Mouse (Mus musculus) thymus, postnatal 10 days (tissue): Measurements from ENCODE around the gene Rcvrn.
A peak's percentile ranks its signal among the peaks of the same experiment; 100 is the strongest.

Source experiments
- DNase-seq, 2 experiments: peaks; one replicate each; pipeline ENCODE4 v3.0.0; 2021; ENCODE audit warnings: low spot score in 2 of 2

The Rcvrn gene

GRCm38 (mm10) chr11:67668460-67669007, 26.6 kb upstream of the Rcvrn start:
- no peak for DNase-seq

- no peak for DNase-seq
These were observed 25.1 kb upstream of the Rcvrn start for GRCm38 (mm10) chr11:67670031-67670430.

- no peak for DNase-seq
These were observed 23.0 kb upstream of the Rcvrn start for GRCm38 (mm10) chr11:67672140-67672539.

GRCm38 (mm10) chr11:67675562-67676540, 19.3 kb upstream of the Rcvrn start:
- peak in 1 of 2 experiments; percentile 56 for DNase-seq

GRCm38 (mm10) chr11:67679300-67679699, 15.8 kb upstream of the Rcvrn start:
- DNase-seq, result no peak

- DNase-seq, result no peak
These were observed 15.2 kb upstream of the Rcvrn start for GRCm38 (mm10) chr11:67679930-67680329.

- no peak for DNase-seq
These were observed 13.3 kb upstream of the Rcvrn start for GRCm38 (mm10) chr11:67681871-67682270.

GRCm38 (mm10) chr11:67686109-67686508, 9.0 kb upstream of the Rcvrn start:
- DNase-seq, result no peak

GRCm38 (mm10) chr11:67712976-67713375, 17.9 kb downstream of the Rcvrn start:
- no peak for DNase-seq

- DNase-seq, result no peak
These were observed 20.3 kb downstream of the Rcvrn start for GRCm38 (mm10) chr11:67715382-67715781.

GRCm38 (mm10) chr11:67721485-67721884, 26.4 kb downstream of the Rcvrn start:
- DNase-seq, result no peak

- DNase-seq, result no peak
These were observed 27.5 kb downstream of the Rcvrn start for GRCm38 (mm10) chr11:67722399-67723156.

GRCm38 (mm10) chr11:67723231-67724013, 28.3 kb downstream of the Rcvrn start:
- no peak for DNase-seq

GRCm38 (mm10) chr11:67727095-67727494, 32.0 kb downstream of the Rcvrn start:
- DNase-seq, result no peak

- DNase-seq, result no peak
These were observed 33.6 kb downstream of the Rcvrn start for GRCm38 (mm10) chr11:67728726-67729125.

GRCm38 (mm10) chr11:67731056-67731455, 35.9 kb downstream of the Rcvrn start:
- DNase-seq, result no peak

GRCm38 (mm10) chr11:67733726-67734125, 38.6 kb downstream of the Rcvrn start:
- DNase-seq, result no peak

GRCm38 (mm10) chr11:67734597-67734996, 39.5 kb downstream of the Rcvrn start:
- DNase-seq, result no peak

GRCm38 (mm10) chr11:67738345-67738744, 43.2 kb downstream of the Rcvrn start:
- no peak for DNase-seq

- no peak for DNase-seq
These were observed 43.8 kb downstream of the Rcvrn start for GRCm38 (mm10) chr11:67738846-67739490.

GRCm38 (mm10) chr11:67741569-67741968, 46.4 kb downstream of the Rcvrn start:
- no peak for DNase-seq
